Mouse (Mus musculus) heart, embryonic 12.5 days (tissue): Measurements from ENCODE around the gene Hscb. TPM values are rescaled to one million over a fixed set of nuclear protein-coding genes. Genes with fewer than 3 reads are reported as not detected.

Experiments
- ATAC-seq: fragments of 200-750 bp; cut with Nextera tagmentation; 2 replicates; pipeline ENCODE4 v1.8.0; 2017; ENCODE audit warnings: moderate TSS enrichment, moderate library complexity; ENCODE audit not compliant: insufficient number of reproducible peaks, low FRiP score
- H3K27ac ChIP-seq: fragments of 300-500 bp; sonication (generic); 2 replicates; pipeline ENCODE4 v1.5.1; 2016; ENCODE audit warnings: mild to moderate bottlenecking, moderate library complexity; ENCODE audit not compliant: poor library complexity, severe bottlenecking
- H3K27me3 ChIP-seq: fragments of 300-500 bp; sonication (generic); replicated peaks from 2 replicates; pipeline ENCODE4 v1.6.1; 2016; ENCODE audit warnings: mild to moderate bottlenecking, moderate library complexity
- H3K36me3 ChIP-seq: fragments of 300-500 bp; sonication (generic); 2 replicates; pipeline ENCODE4 v1.6.1; 2016; ENCODE audit warnings: mild to moderate bottlenecking, moderate library complexity
- H3K4me1 ChIP-seq: fragments of 300-500 bp; sonication (generic); replicated peaks from 2 replicates; pipeline ENCODE4 v1.6.1; 2016; ENCODE audit warnings: mild to moderate bottlenecking
- H3K4me2 ChIP-seq: fragments of 300-500 bp; sonication (generic); 2 replicates; pipeline ENCODE4 v1.6.1; 2016; ENCODE audit warnings: mild to moderate bottlenecking, moderate library complexity
- H3K4me3 ChIP-seq: fragments of 300-500 bp; sonication (generic); 2 replicates; pipeline ENCODE4 v1.5.1; 2016; ENCODE audit warnings: mild to moderate bottlenecking
- H3K9ac ChIP-seq: fragments of 300-500 bp; sonication (generic); 2 replicates; pipeline ENCODE4 v1.6.1; 2016; ENCODE audit warnings: mild to moderate bottlenecking, moderate library complexity
- H3K9me3 ChIP-seq: fragments of 300-500 bp; sonication (generic); replicated peaks from 2 replicates; pipeline ENCODE4 v1.6.1; 2016; ENCODE audit warnings: mild to moderate bottlenecking, moderate library complexity
- WGBS: fragments of 180-500 bp; shearing (Covaris S2); methylation state at CpG from one replicate; pipeline ENCODE4 v1.1.7; 2016; 5-methylcytosine and 5-hydroxymethylcytosine counted together
- polyA plus RNA-seq: library from polyadenylated mRNA; unstranded; fragments of >200 nt; fragmentation: Nextera tagmentation; extraction: Ambion mirVana; gene quantifications from 2 replicates; pipeline ENCODE4 v1.2.1, GENCODE M21; 2016

Gene Hscb
- polyA plus RNA-seq, 1 experiment from 2014 or later = 32.3 TPM

DNA sequence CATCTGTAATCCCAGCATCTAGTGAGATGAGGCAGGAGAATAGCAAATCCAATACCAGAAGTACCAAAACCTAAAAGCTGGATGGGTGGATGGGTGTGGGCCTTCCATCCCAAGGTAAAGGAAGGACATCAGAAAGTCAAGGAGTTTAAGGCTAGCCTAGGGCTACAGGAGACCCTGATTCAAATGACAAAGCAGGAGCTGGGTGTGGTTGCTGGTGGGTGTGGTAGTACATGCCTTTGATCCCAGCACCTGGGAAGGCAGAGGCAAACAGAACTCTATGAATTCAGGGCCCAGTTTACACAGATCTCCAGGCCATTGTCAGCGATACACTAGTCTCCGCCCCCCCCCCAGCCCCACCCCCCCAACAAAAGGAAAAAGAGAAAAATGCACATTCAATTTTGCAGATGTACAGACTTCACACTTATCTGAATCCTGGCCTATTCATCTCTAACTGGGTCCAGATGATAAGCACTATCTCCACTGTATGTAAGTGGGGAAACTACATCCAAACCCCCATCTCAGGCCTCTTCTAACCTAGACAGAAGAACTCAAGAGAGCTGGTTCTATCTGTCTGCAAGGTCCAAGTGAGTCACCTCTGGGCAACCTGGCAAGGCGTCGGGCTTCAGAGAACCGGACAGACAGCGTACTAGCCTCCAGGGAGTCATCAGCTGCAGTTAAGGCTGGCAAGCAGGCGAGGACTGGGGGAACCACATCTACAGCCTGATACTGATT, 35.4 kb downstream of the Hscb start:
- WGBS = 84% methylated on average over 7 of the region's 7 CpGs
- Histone ChIP-seq H3K9me3 (no peaks in the 10 kb centered on the region), H3K4me1 (peaks cover 39% of the 10 kb centered on the region), H3K36me3 (peaks cover 28% of the 10 kb centered on the region), H3K4me3 (no peak overlapping the region), H3K27me3 (no peaks in the 10 kb centered on the region), H3K9ac (no peak overlapping the region), H3K4me2 (no peak overlapping the region), H3K27ac (no peak overlapping the region)
- ATAC-seq = no peak

DNA sequence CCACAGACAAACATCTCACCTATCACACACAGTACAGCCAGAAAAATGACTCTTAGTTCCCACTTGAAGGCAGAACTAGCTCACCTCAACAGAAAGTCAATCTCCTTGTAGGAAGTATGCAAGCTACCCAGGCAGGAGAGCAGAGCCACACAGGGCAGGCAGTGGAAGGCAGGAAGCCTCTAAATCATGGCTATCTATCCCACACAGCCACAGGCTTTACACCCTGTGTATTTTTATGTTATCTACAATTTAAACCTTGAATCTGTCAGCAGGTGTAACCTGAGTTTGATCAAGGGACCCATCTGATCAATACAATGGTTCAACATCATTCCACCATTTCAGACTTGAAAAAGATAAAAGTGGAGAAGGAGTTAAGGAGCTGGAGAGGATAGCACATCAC, 36.8 kb downstream of the Hscb start:
- no peak for ATAC-seq
- Histone ChIP-seq H3K27me3 (no peaks in the 10 kb centered on the region), H3K4me2 (no peak overlapping the region), H3K27ac (no peak overlapping the region), H3K4me3 (no peak overlapping the region), H3K4me1 (peaks cover 36% of the 10 kb centered on the region), H3K9ac (no peak overlapping the region), H3K9me3 (no peaks in the 10 kb centered on the region), H3K36me3 (peaks cover 41% of the 10 kb centered on the region)

DNA sequence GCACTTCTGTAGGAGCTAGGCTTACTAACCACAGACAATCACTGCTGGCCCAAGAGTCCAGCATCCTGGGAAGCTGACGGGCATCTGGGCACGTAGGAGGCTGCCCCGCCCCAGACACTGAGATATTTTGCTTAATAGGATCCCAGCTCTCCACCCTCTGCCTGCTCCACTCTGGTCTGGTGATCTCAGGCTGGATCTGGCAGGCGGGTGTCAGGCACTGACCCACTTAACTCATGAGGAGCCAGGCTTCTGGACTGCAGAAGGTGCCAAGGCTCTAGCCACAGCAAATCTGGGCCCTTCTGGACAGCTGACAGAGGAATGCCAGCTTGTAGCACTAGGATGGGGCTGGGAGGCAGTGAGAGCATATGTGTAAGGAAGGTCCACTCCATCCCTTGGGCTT, 37.4 kb downstream of the Hscb start:
- Histone ChIP-seq H3K4me3 (no peak overlapping the region), H3K9ac (0 out of 2 replicates have a peak overlapping the region, but pooled peaks have one; percentile 26), H3K9me3 (no peaks in the 10 kb centered on the region), H3K4me1 (peaks cover 36% of the 10 kb centered on the region), H3K27me3 (no peaks in the 10 kb centered on the region), H3K27ac (no peak overlapping the region), H3K4me2 (no peak overlapping the region), H3K36me3 (peaks cover 47% of the 10 kb centered on the region)
- 68% methylated on average over 4 of the region's 4 CpGs for WGBS
- no peak for ATAC-seq

- Histone ChIP-seq H3K36me3 (peaks cover 58% of the 10 kb centered on the region), H3K9ac (no peak overlapping the region), H3K27ac (no peak overlapping the region), H3K27me3 (no peaks in the 10 kb centered on the region), H3K4me3 (no peak overlapping the region), H3K4me2 (no peak overlapping the region), H3K4me1 (peaks cover 28% of the 10 kb centered on the region), H3K9me3 (no peaks in the 10 kb centered on the region)
- ATAC-seq = no peak
- WGBS = 92% methylated on average over 3 of the region's 3 CpGs
Measured at GRCm38 (mm10) chr5:110801036-110801624, 38.4 kb downstream of the Hscb start.

DNA sequence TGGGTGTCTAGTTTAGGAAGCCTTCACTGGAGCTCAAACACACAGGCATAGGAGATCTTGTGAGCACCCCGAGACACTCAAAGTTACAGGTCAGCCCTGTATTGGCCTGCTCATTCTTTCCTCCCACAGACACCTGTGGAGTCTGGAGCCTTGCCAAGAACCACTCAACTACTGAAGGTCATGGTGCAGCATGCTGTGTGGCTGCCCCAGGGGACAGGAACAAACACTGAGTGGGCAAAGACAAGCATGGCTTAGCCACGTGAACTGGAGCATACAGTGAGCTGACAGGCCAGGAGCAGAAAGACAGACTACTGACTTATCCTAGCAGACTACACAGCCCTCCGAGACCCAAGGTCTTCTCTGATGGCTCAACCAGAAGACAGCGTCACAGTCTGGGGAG, 41.9 kb downstream of the Hscb start:
- peak overlapping the region; percentile 0; the same call in 1 of the 2 replicates for H3K27ac ChIP-seq
- H3K4me1 ChIP-seq = peaks cover 28% of the 10 kb centered on the region
- WGBS = 61% methylated on average over 4 of the region's 4 CpGs
- no peaks in the 10 kb centered on the region for H3K27me3 ChIP-seq
- peaks cover 87% of the 10 kb centered on the region for H3K36me3 ChIP-seq
- H3K9ac ChIP-seq = no peak overlapping the region
- no peak overlapping the region for H3K4me3 ChIP-seq
- H3K9me3 ChIP-seq = no peaks in the 10 kb centered on the region
- H3K4me2 ChIP-seq = no peak overlapping the region
- ATAC-seq = no peak

DNA sequence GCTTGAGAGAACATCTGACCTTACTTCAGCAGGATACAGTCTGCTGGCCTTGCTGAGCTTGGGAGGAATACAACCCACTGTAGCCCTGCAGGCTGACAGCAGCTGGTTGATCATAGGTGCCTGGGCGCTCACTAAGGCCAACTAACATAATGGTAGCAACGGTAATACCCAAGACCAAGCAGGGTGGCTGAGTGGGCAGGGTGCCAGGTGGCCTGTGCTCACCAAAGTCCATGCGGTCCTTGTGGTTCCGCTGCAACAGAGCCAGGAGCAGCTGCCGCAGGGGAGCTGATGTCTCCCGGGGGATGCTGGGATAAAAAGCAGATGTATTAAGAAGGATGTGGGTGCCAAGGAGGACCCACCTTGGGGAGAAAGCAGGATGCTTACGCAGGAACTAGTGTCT, 45.2 kb downstream of the Hscb start:
- H3K36me3 ChIP-seq = peaks cover 99% of the 10 kb centered on the region
- H3K4me1 ChIP-seq = peaks cover 13% of the 10 kb centered on the region
- no peaks in the 10 kb centered on the region for H3K9me3 ChIP-seq
- H3K4me3 ChIP-seq = no peak overlapping the region
- WGBS = 93% methylated on average over 7 of the region's 7 CpGs
- no peak overlapping the region for H3K27ac ChIP-seq
- H3K9ac ChIP-seq = no peak overlapping the region
- H3K27me3 ChIP-seq = no peaks in the 10 kb centered on the region
- H3K4me2 ChIP-seq = no peak overlapping the region
- no peak for ATAC-seq

DNA sequence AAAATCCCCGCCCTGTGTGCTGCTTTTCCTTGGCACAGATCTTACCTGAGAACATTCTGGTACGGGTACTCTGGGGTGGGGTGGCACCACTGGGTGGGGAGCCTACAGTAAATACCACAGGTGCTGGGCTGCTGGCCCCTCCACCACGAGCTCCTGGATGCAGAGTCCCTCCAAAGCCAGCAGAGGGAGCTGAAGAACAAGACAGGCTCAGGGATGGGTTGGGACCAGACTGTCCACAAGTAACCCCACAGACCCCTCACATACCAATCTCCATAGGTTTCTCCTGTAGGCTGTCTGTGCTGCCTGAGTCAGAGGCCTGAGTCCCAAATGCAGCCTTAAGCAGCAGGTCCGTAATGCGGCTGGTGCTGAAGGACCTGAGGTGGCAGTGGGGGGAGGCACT, 50.9 kb downstream of the Hscb start:
- WGBS = 69% methylated on average over 5 of the region's 5 CpGs
- peaks cover 88% of the 10 kb centered on the region for H3K36me3 ChIP-seq
- no peak overlapping the region for H3K4me3 ChIP-seq
- no peaks in the 10 kb centered on the region for H3K4me1 ChIP-seq
- no peaks in the 10 kb centered on the region for H3K27me3 ChIP-seq
- no peak overlapping the region for H3K27ac ChIP-seq
- peak; percentile 56 for ATAC-seq
- no peaks in the 10 kb centered on the region for H3K9me3 ChIP-seq
- no peak overlapping the region for H3K4me2 ChIP-seq
- no peak overlapping the region for H3K9ac ChIP-seq

DNA sequence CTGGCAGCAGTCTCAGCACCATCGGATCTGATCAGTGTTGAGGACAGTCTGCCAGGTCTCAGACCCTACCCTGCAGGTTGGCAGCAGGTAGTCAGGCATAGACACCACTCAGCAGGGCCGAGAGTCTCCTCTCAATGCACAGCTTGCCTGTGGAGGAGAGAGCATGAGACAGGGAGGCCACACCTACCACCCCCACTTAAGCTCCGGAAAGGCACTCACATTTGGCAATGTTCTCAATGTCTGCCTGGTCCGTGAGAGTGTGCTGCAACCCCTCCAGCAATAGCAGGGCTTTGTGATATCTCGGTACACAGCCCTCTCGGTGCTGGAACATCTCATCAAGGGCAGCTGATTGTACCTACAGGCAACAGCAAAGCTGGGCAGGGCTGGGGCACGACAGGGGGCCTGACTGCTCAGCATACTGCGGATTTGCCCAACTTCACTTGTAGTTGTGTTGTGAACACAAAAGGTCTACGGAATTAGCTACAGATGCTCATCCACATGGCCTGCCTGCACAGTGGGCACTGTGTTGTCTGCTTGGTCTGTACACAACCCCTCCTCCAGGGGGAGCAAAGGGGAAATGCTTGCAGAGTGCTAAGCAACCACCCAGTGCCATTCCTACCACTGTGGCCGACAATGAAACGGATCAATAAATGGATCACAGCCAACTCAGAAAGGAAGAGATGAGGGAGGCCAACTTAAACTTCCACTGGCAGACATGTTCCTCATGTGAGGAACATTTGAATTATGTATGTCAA, 53.3 kb downstream of the Hscb start:
- H3K36me3 ChIP-seq = peaks cover 64% of the 10 kb centered on the region
- H3K9me3 ChIP-seq = no peaks in the 10 kb centered on the region
- no peak for ATAC-seq
- no peak overlapping the region for H3K27ac ChIP-seq
- no peak overlapping the region for H3K4me2 ChIP-seq
- 77% methylated on average over 11 of the region's 11 CpGs for WGBS
- no peaks in the 10 kb centered on the region for H3K27me3 ChIP-seq
- H3K4me3 ChIP-seq = no peak overlapping the region
- no peak overlapping the region for H3K9ac ChIP-seq
- H3K4me1 ChIP-seq = no peaks in the 10 kb centered on the region

DNA sequence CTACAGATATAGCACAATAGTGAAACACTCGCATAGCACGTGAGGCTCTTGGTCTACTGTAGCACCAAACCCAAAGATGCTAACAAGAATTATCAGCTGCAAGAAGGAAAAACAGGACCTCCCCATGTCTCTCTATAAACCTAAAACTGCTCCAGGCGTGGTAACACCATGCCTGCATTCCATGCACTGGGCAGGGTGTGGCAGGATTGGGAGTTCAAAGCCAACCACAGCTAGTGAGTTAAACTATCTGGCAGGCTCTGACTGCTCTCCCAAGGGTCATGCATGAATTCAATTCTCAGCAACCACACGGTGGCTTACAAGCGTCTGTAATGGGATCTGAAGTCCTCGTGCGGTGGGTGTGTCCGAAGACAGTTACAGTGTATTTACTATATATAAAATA, 56.4 kb downstream of the Hscb start:
- Histone ChIP-seq H3K4me1 (peaks cover 16% of the 10 kb centered on the region), H3K9ac (no peak overlapping the region), H3K4me2 (no peak overlapping the region), H3K4me3 (no peak overlapping the region), H3K36me3 (peaks cover 38% of the 10 kb centered on the region), H3K27me3 (no peaks in the 10 kb centered on the region), H3K9me3 (no peaks in the 10 kb centered on the region), H3K27ac (no peak overlapping the region)
- ATAC-seq = no peak
- 73% methylated on average over 8 of the region's 8 CpGs for WGBS

- Histone ChIP-seq H3K27me3 (no peaks in the 10 kb centered on the region), H3K9me3 (no peaks in the 10 kb centered on the region), H3K4me2 (no peak overlapping the region), H3K4me1 (peaks cover 16% of the 10 kb centered on the region), H3K9ac (no peak overlapping the region), H3K27ac (no peak overlapping the region), H3K4me3 (no peak overlapping the region), H3K36me3 (peaks cover 38% of the 10 kb centered on the region)
- WGBS = 64% methylated on average over 7 of the region's 7 CpGs
- ATAC-seq = no peak
Measured at GRCm38 (mm10) chr5:110781529-110782238, 57.9 kb downstream of the Hscb start.
